ENCODE assay signal across 32 mouse cellular contexts in genomic region chr4:63638603-63639002, GRCm38 (mm10). TPM values are rescaled to one million over a fixed set of nuclear protein-coding genes. Genes with fewer than 3 reads are reported as not detected.
DNase-seq lines count a peak whose midpoint lies in the region; ATAC-seq and TF ChIP-seq lines count a peak whose summit lies in the region.
"Had no signal": no experiment of that assay in that cellular context is flagged by ENCODE, and none has a peak within 500 bp of the region (broad histone marks: within the 10 kb centered on the region; RNA-seq: fewer than 3 reads in every experiment).

No protein-coding gene starts in this region.

- no peak for TF ChIP-seq EP300 in CH12.LX (IDR thresholded peaks at IDR 0.05; ENCODE audit: low read length)

- WGBS in midbrain, embryonic 13.5 days = 80% methylated on average over 1 of the region's 1 CpGs

- ATAC-seq in midbrain, embryonic 13.5 days = no peak
- ATAC-seq: forebrain, embryonic 13.5 days; forebrain, embryonic 16.5 days; hindbrain, embryonic 16.5 days; intestine, embryonic 16.5 days had no signal

- no peak overlapping the region for H3K27ac ChIP-seq in CH12.LX (ENCODE audit: insufficient read depth, low read depth)
- peak overlapping the region; percentile 95 for H3K27ac ChIP-seq in embryonic fibroblast, embryonic 13.5 days (ENCODE audit: insufficient read depth, low read length)
- H3K27ac ChIP-seq in midbrain, embryonic 13.5 days = no peak overlapping the region
- H3K27ac ChIP-seq: embryonic facial prominence, embryonic 13.5 days; forebrain, embryonic 10.5 days; forebrain, embryonic 13.5 days; gastrocnemius, adult 2 months; heart, embryonic 15.5 days; hindbrain, embryonic 10.5 days; hindbrain, embryonic 13.5 days had no signal

- no peak for TF ChIP-seq POLR2A in CH12.LX (IDR thresholded peaks at IDR 0.05; ENCODE audit: low read depth, low read length)
- TF ChIP-seq POLR2A in embryonic fibroblast, embryonic 13.5 days (IDR thresholded peaks at IDR 0.05; ENCODE audit: low read depth, low read length) = no peak

- H3K9me3 ChIP-seq in CH12.LX (replicated peaks; ENCODE audit: low read length) = no peaks in the 10 kb centered on the region
- H3K9me3 ChIP-seq in midbrain, embryonic 13.5 days = no peaks in the 10 kb centered on the region
- H3K9me3 ChIP-seq: embryonic facial prominence, embryonic 13.5 days; forebrain, embryonic 10.5 days; forebrain, embryonic 13.5 days; heart, embryonic 12.5 days; heart, embryonic 15.5 days; hindbrain, embryonic 10.5 days; hindbrain, embryonic 13.5 days had no signal

- no peaks in the 10 kb centered on the region for H3K79me2 ChIP-seq in CH12.LX (replicated peaks; ENCODE audit: control insufficient read depth, extremely low read depth, insufficient read depth, poor library complexity, severe bottlenecking)

- TF ChIP-seq RAD21 in CH12.LX (IDR thresholded peaks at IDR 0.05; ENCODE audit: low read depth, low read length) = no peak

- in situ Hi-C loops in CH12.LX (cut with MboI; ENCODE audit: low pct_ligation_motif_present, low pct_unique_long_range_greater_than_20kb, low sequenced_read_pairs) = loop anchor here (10.0 kb wide), 1 partner anchor 46 kb away; no protein-coding TSS in a partner anchor

- H3K27me3 ChIP-seq in CH12.LX (replicated peaks) = no peaks in the 10 kb centered on the region
- H3K27me3 ChIP-seq in midbrain, embryonic 13.5 days = no peaks in the 10 kb centered on the region
- H3K27me3 ChIP-seq: embryonic facial prominence, embryonic 13.5 days; forebrain, embryonic 13.5 days; heart, embryonic 12.5 days; heart, embryonic 15.5 days; hindbrain, embryonic 13.5 days had no signal

- H3K36me3 ChIP-seq in CH12.LX (replicated peaks in 1 of 2; ENCODE audit: control insufficient read depth in 1 of 2, insufficient read depth in 1 of 2, low read length in 1 of 2) = no peaks in the 10 kb centered on the region
- H3K36me3 ChIP-seq in midbrain, embryonic 13.5 days = no peaks in the 10 kb centered on the region
- H3K36me3 ChIP-seq: embryonic facial prominence, embryonic 13.5 days; forebrain, embryonic 10.5 days; G1E; heart, embryonic 12.5 days; heart, embryonic 15.5 days; hindbrain, embryonic 10.5 days; hindbrain, embryonic 13.5 days had no signal

- H3K4me3 ChIP-seq in CH12.LX (replicated peaks in 1 of 3; ENCODE audit: low read depth in 2 of 3, low read length in 2 of 3, poor library complexity in 1 of 3) = no peak overlapping the region
- H3K4me3 ChIP-seq in embryonic fibroblast, embryonic 13.5 days (ENCODE audit: insufficient read depth, low read length) = no peak overlapping the region
- H3K4me3 ChIP-seq in midbrain, embryonic 13.5 days (replicated peaks) = no peak overlapping the region
- H3K4me3 ChIP-seq: embryonic facial prominence, embryonic 13.5 days; forebrain, embryonic 10.5 days; forebrain, embryonic 13.5 days; gastrocnemius, adult 2 months; heart, embryonic 12.5 days; heart, embryonic 15.5 days; hindbrain, embryonic 10.5 days; hindbrain, embryonic 13.5 days had no signal

- DNase-seq in CH12.LX (ENCODE audit: extremely low read depth) (no peak), NIH3T3 (ENCODE audit: low read depth) (peak; percentile 67)
- DNase-seq in frontal cortex, postnatal 25 days (ENCODE audit: low spot score in 2 of 2) = no peak
- no peak for DNase-seq in thymus, postnatal 36 days
- DNase-seq: adrenal gland, postnatal 10 days; adrenal gland, postnatal 36 days; cerebellum, adult 11 months; cerebellum, adult 2 months; cerebellum, adult 9-11 months; cerebellum, postnatal 25 days; gastrocnemius, adult 2 months; gastrocnemius, postnatal 14 days; heart, adult 18-20 months; heart, postnatal 10 days; heart, postnatal 36 days; kidney, adult 18-20 months had no signal

- H3K4me2 ChIP-seq in CH12.LX (ENCODE audit: insufficient read depth, low read depth, poor library complexity, severe bottlenecking) = no peak overlapping the region
- H3K4me2 ChIP-seq in midbrain, embryonic 13.5 days (replicated peaks) = no peak overlapping the region
- H3K4me2 ChIP-seq: embryonic facial prominence, embryonic 13.5 days; forebrain, embryonic 13.5 days; heart, embryonic 12.5 days; heart, embryonic 15.5 days; hindbrain, embryonic 13.5 days had no signal

- no peak overlapping the region for H3K9ac ChIP-seq in CH12.LX (ENCODE audit: insufficient read depth, low read depth)
- H3K9ac ChIP-seq in midbrain, embryonic 13.5 days (replicated peaks) = no peak overlapping the region
- H3K9ac ChIP-seq: embryonic facial prominence, embryonic 13.5 days; forebrain, embryonic 13.5 days; heart, embryonic 12.5 days; heart, embryonic 15.5 days; hindbrain, embryonic 13.5 days had no signal

- TF ChIP-seq CTCF in CH12.LX (conservative IDR thresholded peaks at IDR 0.05 in 1 of 2, IDR thresholded peaks at IDR 0.05 in 1 of 2; ENCODE audit: low read depth in 2 of 2, low read length in 2 of 2) = no peak
- TF ChIP-seq CTCF in embryonic fibroblast, embryonic 13.5 days (IDR thresholded peaks at IDR 0.05; ENCODE audit: borderline replicate concordance, insufficient read depth, low read length) = no peak

- peaks cover 0 to 11% of the 10 kb centered on the region in 2 experiments; a peak in 1 of 4 replicates for H3K4me1 ChIP-seq in CH12.LX (ENCODE audit: control insufficient read depth in 1 of 2, insufficient read depth in 2 of 2)
- peaks cover 5% of the 10 kb centered on the region for H3K4me1 ChIP-seq in embryonic fibroblast, embryonic 13.5 days (ENCODE audit: control insufficient read depth, insufficient read depth, low read length)
- H3K4me1 ChIP-seq in midbrain, embryonic 13.5 days (replicated peaks) = no peaks in the 10 kb centered on the region
- H3K4me1 ChIP-seq: forebrain, embryonic 10.5 days; forebrain, embryonic 13.5 days; heart, embryonic 12.5 days; heart, embryonic 15.5 days; hindbrain, embryonic 10.5 days; hindbrain, embryonic 13.5 days had no signal

- dilution Hi-C loops in CH12.LX (cut with MboI; ENCODE audit: extremely low pct_ligation_motif_present, extremely low pct_unique_long_range_greater_than_20kb, low sequenced_read_pairs) = no loop called here

TF ChIP-seq in CH12.LX, 34 proteins besides CTCF, POLR2A, EP300 and RAD21:
- TF ChIP-seq ZNF384 (IDR thresholded peaks at IDR 0.05; ENCODE audit: low read depth, low read length) = peak; percentile 25; the same call in 1 of the 2 replicates
- TF ChIP-seq TCF12 (IDR thresholded peaks at IDR 0.05; ENCODE audit: low read depth, low read length) = no peak
TF ChIP-seq in CH12.LX: peak in this region for 1.

RNA-seq across cellular contexts. Expression of gene Tex48, which starts 16.4 kb away (rescaled TPM):
- total RNA-seq in CH12.LX (2012; rRNA removed) (not detected in 2 replicates), CH12.LX (2014; rRNA removed) (not detected in 2 replicates)
- not detected in 2 replicates for polyA plus RNA-seq in CH12.LX (2012; ENCODE audit: insufficient read length, low read depth)
- not detected in 2 replicates for polyA plus RNA-seq in embryonic fibroblast, embryonic 13.5 days (2011; ENCODE audit: insufficient read length, low read depth, missing spikeins)
- polyA plus RNA-seq in midbrain, embryonic 13.5 days (2015; fragmentation: Nextera tagmentation; extraction: Ambion mirVana) = not detected in 2 replicates
- total RNA-seq: adrenal gland, adult 18-20 months; adrenal gland, postnatal 10 days; adrenal gland, postnatal 36 days; common myeloid progenitor, adult 5-6 weeks; G1E; gastrocnemius, adult 2 months; gastrocnemius, postnatal 14 days; heart, adult 18-20 months; heart, postnatal 10 days; heart, postnatal 36 days had no signal
- polyA plus RNA-seq: cerebellum, adult 2 months; embryonic facial prominence, embryonic 13.5 days; forebrain, embryonic 10.5 days; forebrain, embryonic 13.5 days; forebrain, embryonic 16.5 days; G1E; heart, embryonic 12.5 days; heart, embryonic 15.5 days; hindbrain, embryonic 10.5 days; hindbrain, embryonic 13.5 days; hindbrain, embryonic 16.5 days; intestine, embryonic 16.5 days had no signal

RNA-seq across cellular contexts. Expression of gene Gm11214, which starts 24.6 kb away (rescaled TPM):
- not detected in 2 replicates for total RNA-seq in CH12.LX (2012; rRNA removed)
- total RNA-seq in CH12.LX (2014; rRNA removed) = not detected in 2 replicates
- polyA plus RNA-seq in CH12.LX (2012; ENCODE audit: insufficient read length, low read depth) = 0.67 and 0.72 TPM in 2 replicates
- polyA plus RNA-seq in embryonic fibroblast, embryonic 13.5 days (2011; ENCODE audit: insufficient read length, low read depth, missing spikeins) = not detected in 2 replicates
- not detected in 2 replicates for polyA plus RNA-seq in midbrain, embryonic 13.5 days (2015; fragmentation: Nextera tagmentation; extraction: Ambion mirVana)
- total RNA-seq: adrenal gland, adult 18-20 months; adrenal gland, postnatal 10 days; adrenal gland, postnatal 36 days; common myeloid progenitor, adult 5-6 weeks; G1E; gastrocnemius, adult 2 months; gastrocnemius, postnatal 14 days; heart, adult 18-20 months; heart, postnatal 10 days; heart, postnatal 36 days had no signal
- polyA plus RNA-seq: cerebellum, adult 2 months; embryonic facial prominence, embryonic 13.5 days; forebrain, embryonic 10.5 days; forebrain, embryonic 13.5 days; forebrain, embryonic 16.5 days; G1E; gonadal fat pad, adult 2 months; heart, embryonic 12.5 days; heart, embryonic 15.5 days; hindbrain, embryonic 10.5 days; hindbrain, embryonic 13.5 days; hindbrain, embryonic 16.5 days; intestine, embryonic 16.5 days had no signal

RNA-seq across cellular contexts. Expression of gene Gm11213, which starts 33.5 kb away (rescaled TPM):
- not detected in 2 replicates for total RNA-seq in CH12.LX (2012; rRNA removed)
- total RNA-seq in CH12.LX (2014; rRNA removed) = not detected in 2 replicates
- polyA plus RNA-seq in CH12.LX (2012; ENCODE audit: insufficient read length, low read depth) = not detected in 2 replicates
- polyA plus RNA-seq in embryonic fibroblast, embryonic 13.5 days (2011; ENCODE audit: insufficient read length, low read depth, missing spikeins) = not detected in 2 replicates
- polyA plus RNA-seq in midbrain, embryonic 13.5 days (2015; fragmentation: Nextera tagmentation; extraction: Ambion mirVana) = not detected in 2 replicates
- total RNA-seq: adrenal gland, adult 18-20 months; adrenal gland, postnatal 10 days; adrenal gland, postnatal 36 days; common myeloid progenitor, adult 5-6 weeks; G1E; gastrocnemius, adult 2 months; gastrocnemius, postnatal 14 days; heart, adult 18-20 months; heart, postnatal 10 days; heart, postnatal 36 days had no signal
- polyA plus RNA-seq: cerebellum, adult 2 months; embryonic facial prominence, embryonic 13.5 days; forebrain, embryonic 10.5 days; forebrain, embryonic 13.5 days; forebrain, embryonic 16.5 days; G1E; gonadal fat pad, adult 2 months; heart, embryonic 12.5 days; heart, embryonic 15.5 days; hindbrain, embryonic 10.5 days; hindbrain, embryonic 13.5 days; hindbrain, embryonic 16.5 days; intestine, embryonic 16.5 days had no signal
